Mouse (Mus musculus) ES-Bruce4 (cell line): ENCODE measurements around the gene Nkx6-1.

Source experiments
- CTCF ChIP-seq: IDR thresholded peaks from one replicate; pipeline ENCODE4 v1.8.1; 2011; ENCODE audit warnings: low read depth, low read length
- EP300 ChIP-seq: IDR thresholded peaks from 2 replicates; pipeline ENCODE4 v1.6.1; 2011; ENCODE audit warnings: low read depth, low read length; ENCODE audit not compliant: insufficient read depth
- POLR2A ChIP-seq: IDR thresholded peaks from one replicate; pipeline ENCODE4 v1.8.1; 2011; ENCODE audit warnings: low read length; ENCODE audit not compliant: insufficient read depth

DNA sequence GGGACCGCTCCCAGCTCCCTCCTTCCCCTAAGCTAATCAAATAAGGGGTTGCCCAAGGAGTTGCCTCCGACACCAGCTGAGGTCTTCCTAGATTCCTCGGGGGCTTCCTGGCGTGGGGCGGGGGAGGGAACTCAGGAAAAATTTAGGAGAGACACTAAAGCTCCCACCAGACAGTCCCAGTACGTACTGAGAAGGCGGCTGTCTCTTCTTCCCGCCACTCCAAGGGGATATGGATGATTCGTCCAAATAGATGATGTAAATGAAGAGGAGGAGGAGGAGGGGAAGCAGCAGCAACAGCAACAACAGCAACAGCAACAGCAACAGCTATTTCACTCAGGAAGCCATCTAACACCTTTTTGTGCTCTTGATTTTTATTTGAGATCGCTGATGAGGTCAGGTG is 7.1 kb downstream of the Nkx6-1 start:
- TF ChIP-seq CTCF (no peak), POLR2A (no peak), EP300 (no peak)
